Mouse (Mus musculus) ES-E14 (cell line): ENCODE results near the gene Hipk2. TPM values are rescaled to one million over a fixed set of nuclear protein-coding genes. Genes with fewer than 3 reads are reported as not detected.

Experiments
- DNase-seq: peaks from one replicate; pipeline ENCODE4 v3.0.0-alpha.2; 2013; ENCODE audit warnings: low read depth, low spot score
- H3K27ac ChIP-seq: 2 replicates; pipeline ENCODE4 v1.5.1; 2012; ENCODE audit warnings: low read depth, mild to moderate bottlenecking, low read length, moderate library complexity, mixed read lengths; ENCODE audit not compliant: poor library complexity, insufficient read depth, severe bottlenecking
- H3K36me3 ChIP-seq: 2 replicates; pipeline ENCODE4 v1.6.1; 2012; ENCODE audit warnings: mild to moderate bottlenecking, low read length, moderate library complexity, mixed read lengths; ENCODE audit not compliant: control insufficient read depth, poor library complexity, insufficient read depth, severe bottlenecking
- H3K4me1 ChIP-seq, 2 experiments: fragments of 150-350 bp in 1 of 2; sonication (generic) in 1 of 2; 2 replicates each; pipeline ENCODE4 v1.6.1; 2012; ENCODE audit warnings: low read length in 2 of 2, mild to moderate bottlenecking in 1 of 2, mixed read lengths in 1 of 2; ENCODE audit not compliant: control insufficient read depth in 2 of 2, insufficient read depth in 2 of 2, poor library complexity in 1 of 2
- H3K4me3 ChIP-seq, 2 experiments: fragments of 150-350 bp in 1 of 2; sonication (generic) in 1 of 2; 2 replicates each; pipeline ENCODE4 v1.5.1; 2012; ENCODE audit warnings: low read length in 2 of 2, low read depth in 1 of 2, mild to moderate bottlenecking in 1 of 2, mixed read lengths in 1 of 2; ENCODE audit not compliant: insufficient read depth in 1 of 2, poor library complexity in 1 of 2, severe bottlenecking in 1 of 2
- H3K9ac ChIP-seq: 2 replicates; pipeline ENCODE4 v1.6.1; 2012; ENCODE audit warnings: low read depth, mild to moderate bottlenecking, low read length, mixed read lengths; ENCODE audit not compliant: poor library complexity, insufficient read depth, severe bottlenecking
- H3K9me3 ChIP-seq: fragments of 150-350 bp; sonication (generic); 2 replicates; pipeline ENCODE4 v1.6.1; 2012; ENCODE audit warnings: low read depth, mild to moderate bottlenecking, low read length; ENCODE audit not compliant: control insufficient read depth, insufficient read depth
- CHD2 ChIP-seq: IDR thresholded peaks from 2 replicates; pipeline ENCODE4 v1.6.1; 2014; ENCODE audit warnings: mild to moderate bottlenecking, low read depth, low read length, inconsistent platforms
- HCFC1 ChIP-seq: IDR thresholded peaks from 2 replicates; pipeline ENCODE4 v1.6.1; 2012; ENCODE audit warnings: low read length, inconsistent platforms, borderline replicate concordance; ENCODE audit not compliant: insufficient read depth
- MAFK ChIP-seq: IDR thresholded peaks from 2 replicates; pipeline ENCODE4 v1.6.1; 2014; ENCODE audit warnings: mild to moderate bottlenecking, low read depth, low read length, inconsistent platforms; ENCODE audit not compliant: insufficient read depth
- ZC3H11A ChIP-seq: IDR thresholded peaks from 2 replicates; pipeline ENCODE4 v1.6.1; 2012; ENCODE audit warnings: low read depth, mild to moderate bottlenecking, inconsistent platforms, low read length, borderline replicate concordance
- ZNF384 ChIP-seq: IDR thresholded peaks from 2 replicates; pipeline ENCODE4 v1.6.1; 2012; ENCODE audit warnings: low read depth, low read length, inconsistent platforms
- in situ Hi-C, 2 experiments: fragments of 600-800 bp; cut with MboI; formaldehyde crosslinking; loops; one replicate each; pipeline ENCODE4 v1.15.1; 2025; ENCODE audit warnings: low sequenced_read_pairs in 2 of 2, inconsistent platforms in 1 of 2; ENCODE audit not compliant: unreplicated experiment in 2 of 2
- total RNA-seq: library from RNA; depleted of rRNA; stranded (reverse); fragments of 300-350 nt; gene quantifications from 2 replicates; pipeline ENCODE4 v1.2.3, GENCODE M21; 2012

Hipk2 gene
- total RNA-seq, 1 experiment, result 7.0 TPM

DNA sequence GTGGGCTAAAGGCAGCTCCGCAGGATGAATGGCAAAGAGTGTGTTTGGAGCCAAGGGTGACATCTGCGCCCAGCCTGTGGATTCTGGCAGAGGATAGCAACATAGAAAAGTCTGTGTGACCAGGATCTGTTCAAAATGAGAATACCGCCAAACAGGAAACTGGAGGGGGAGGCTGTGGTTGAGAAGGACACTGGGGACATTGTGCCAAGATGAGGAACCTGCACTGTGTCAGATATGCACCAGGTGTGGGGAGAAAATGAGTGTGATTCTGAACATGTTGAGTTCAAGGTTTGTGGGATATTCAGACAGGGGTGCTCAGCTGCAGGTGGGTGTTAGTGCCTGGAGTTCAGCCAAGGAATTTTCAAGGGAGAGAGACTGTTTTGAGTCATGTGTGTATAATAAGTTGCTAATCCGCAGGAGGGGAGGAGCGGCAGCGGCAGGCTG is 6.8 kb upstream of the Hipk2 start:
- TF ChIP-seq HCFC1, result no peak
- no peak for TF ChIP-seq ZNF384
- TF ChIP-seq MAFK, result no peak
- TF ChIP-seq ZC3H11A, result no peak
- TF ChIP-seq CHD2, result no peak
- no peak for DNase-seq
- no peaks in the 10 kb centered on the region for H3K36me3 ChIP-seq
- no peak overlapping the region for H3K27ac ChIP-seq
- no peaks in the 10 kb centered on the region for H3K9me3 ChIP-seq
- no peak overlapping the region for H3K9ac ChIP-seq
- in situ Hi-C loops, result no loop called here
- no peaks in the 10 kb centered on the region for H3K4me1 ChIP-seq
- H3K4me3 ChIP-seq, result no peak overlapping the region

DNA sequence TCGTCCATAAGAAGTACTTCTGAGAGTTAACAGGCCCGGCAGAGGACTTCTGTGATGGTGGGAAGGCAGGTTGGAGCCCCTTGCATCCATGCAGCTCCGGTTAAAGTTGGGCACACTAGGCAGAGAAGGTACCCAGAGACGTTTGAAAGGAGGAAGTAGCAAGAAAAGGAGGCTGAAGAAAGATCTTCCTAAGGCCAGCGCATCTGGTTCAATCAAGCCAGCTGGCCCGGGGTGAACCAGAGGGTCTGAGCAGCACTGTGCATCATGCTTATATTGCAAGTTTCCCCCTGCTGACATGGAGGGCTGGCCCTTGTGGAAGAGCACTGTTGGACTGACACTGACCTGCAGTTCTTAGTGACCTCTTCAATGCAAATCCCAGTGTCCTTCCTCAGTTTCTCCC is 6.0 kb upstream of the Hipk2 start:
- no peak for TF ChIP-seq MAFK
- in situ Hi-C loops, result no loop called here
- H3K36me3 ChIP-seq, result no peaks in the 10 kb centered on the region
- no peak overlapping the region for H3K9ac ChIP-seq
- no peak overlapping the region for H3K4me3 ChIP-seq
- no peak overlapping the region for H3K27ac ChIP-seq
- no peaks in the 10 kb centered on the region for H3K4me1 ChIP-seq
- no peak for DNase-seq
- no peaks in the 10 kb centered on the region for H3K9me3 ChIP-seq

DNA sequence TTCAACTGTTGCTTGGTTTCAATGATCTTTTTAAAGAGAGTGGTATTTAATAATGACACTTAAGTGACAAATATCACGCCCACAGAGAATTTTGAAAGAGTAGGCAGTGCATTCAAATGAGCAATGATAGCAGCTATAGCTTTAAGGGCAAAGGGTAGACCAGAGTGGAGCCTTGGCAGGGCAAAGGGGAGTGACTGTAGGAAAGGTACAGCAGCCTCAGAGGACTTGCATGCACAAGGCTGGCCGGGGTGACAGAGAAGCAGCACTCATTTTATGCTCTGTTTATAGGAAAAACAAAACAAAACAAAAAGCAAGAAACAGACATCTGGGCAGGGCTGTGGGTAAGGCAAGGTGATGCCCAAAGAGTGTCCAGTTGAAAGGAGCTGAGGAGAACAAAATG is 5.5 kb upstream of the Hipk2 start:
- H3K9ac ChIP-seq, result no peak overlapping the region
- H3K4me3 ChIP-seq, result no peak overlapping the region
- in situ Hi-C loops, result no loop called here
- H3K4me1 ChIP-seq, result no peaks in the 10 kb centered on the region
- no peaks in the 10 kb centered on the region for H3K9me3 ChIP-seq
- H3K27ac ChIP-seq, result no peak overlapping the region
- TF ChIP-seq ZC3H11A, result no peak
- TF ChIP-seq ZNF384, result no peak
- TF ChIP-seq MAFK, result no peak
- no peak for TF ChIP-seq CHD2
- no peak for TF ChIP-seq HCFC1
- no peak for DNase-seq
- H3K36me3 ChIP-seq, result no peaks in the 10 kb centered on the region

DNA sequence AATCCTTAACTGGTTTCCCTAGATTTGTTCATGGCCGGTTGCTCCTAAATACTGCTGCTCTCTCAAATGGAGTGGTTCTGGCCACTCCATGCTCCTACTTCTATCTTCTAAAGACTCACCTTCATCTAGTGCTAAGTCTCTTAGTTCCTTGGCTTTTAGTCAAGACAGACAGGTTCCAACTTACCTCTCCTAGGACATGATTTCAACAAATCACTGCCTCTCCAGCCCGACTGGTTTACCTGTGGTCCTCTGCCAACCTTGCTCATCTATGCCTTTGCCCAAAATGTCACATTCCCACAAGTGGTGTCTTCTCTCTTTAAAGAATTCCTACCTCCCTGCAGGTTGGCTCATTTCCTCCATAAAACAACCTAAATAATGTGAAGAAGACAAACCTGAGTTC is 1.7 kb upstream of the Hipk2 start:
- no peak overlapping the region for H3K4me3 ChIP-seq
- no peak for TF ChIP-seq ZC3H11A
- no peak for TF ChIP-seq CHD2
- no peak for TF ChIP-seq HCFC1
- no peak for TF ChIP-seq MAFK
- no peak for TF ChIP-seq ZNF384
- 0 out of 4 replicates have a peak, but pooled peaks cover 0 to 3% of the 10 kb centered on the region in 2 experiments for H3K4me1 ChIP-seq
- no peak for DNase-seq
- in situ Hi-C loops, result no loop called here
- H3K36me3 ChIP-seq, result no peaks in the 10 kb centered on the region
- H3K27ac ChIP-seq, result no peak overlapping the region
- H3K9me3 ChIP-seq, result no peaks in the 10 kb centered on the region
- H3K9ac ChIP-seq, result no peak overlapping the region
